Mouse (Mus musculus): ENCODE data around the gene Olfr1066. TPM values are rescaled to one million over a fixed set of nuclear protein-coding genes. Genes with fewer than 3 reads are reported as not detected.
A peak's percentile ranks its signal among the peaks of the same experiment; 100 is the strongest.
"Not testable (repeated sequence)": the region's sequence is repeated elsewhere in the genome, so short reads cannot be mapped to it uniquely, and the experiment has no call there.

The Olfr1066 gene
- total RNA-seq (2021), result not detected
- long read RNA-seq, experiment 1, result 0 reads
- long read RNA-seq, experiment 2, result 0 reads

DNA sequence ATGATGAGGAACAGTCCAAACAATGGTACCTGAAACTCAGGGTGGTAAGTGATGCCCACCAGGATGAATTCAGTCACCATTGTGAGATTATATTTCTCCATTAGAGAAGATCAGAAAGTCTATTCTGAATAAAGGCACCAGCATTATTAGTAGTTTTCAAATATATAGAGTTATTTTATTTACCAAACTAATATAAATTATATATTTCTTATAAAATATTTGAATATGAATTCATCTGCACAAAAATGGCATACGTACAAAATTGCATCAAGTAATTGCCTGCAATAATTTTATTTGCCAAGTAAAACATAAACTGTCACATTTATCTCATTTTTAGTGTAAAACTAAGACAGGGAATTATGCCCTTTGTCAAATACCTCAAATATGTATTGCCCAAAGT is at the start of gene Olfr1066:
TSS of gene Olfr1066 (minus strand) at position 101 of the 400 bp plus-strand sequence.
- no peak for DNase-seq (ENCODE audit: low spot score in 2 of 2)

DNA sequence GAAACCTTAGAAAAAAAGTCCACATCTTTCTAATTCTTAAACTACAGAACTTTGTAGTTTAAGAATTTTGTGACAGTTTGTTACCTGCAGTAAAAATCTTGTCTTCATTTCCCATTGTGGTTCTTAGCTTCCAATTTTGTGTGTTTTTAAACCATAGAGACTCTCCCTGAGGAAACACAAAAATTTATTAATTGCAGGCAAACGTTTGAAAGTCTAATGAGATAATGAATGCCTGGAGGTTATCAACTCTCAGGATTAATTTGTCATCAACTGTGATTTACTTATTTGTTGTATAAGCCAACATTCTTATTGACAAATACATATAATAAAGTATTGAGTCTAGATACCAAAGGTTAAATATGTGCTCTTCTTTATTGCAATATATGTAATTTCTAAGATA is 31.2 kb upstream of the Olfr1066 start, which contains the start of gene Olfr228:
TSS of gene Olfr228 (minus strand) at position 101 of the 400 bp plus-strand sequence.
- DNase-seq (ENCODE audit: low spot score in 2 of 2), result no peak

DNA sequence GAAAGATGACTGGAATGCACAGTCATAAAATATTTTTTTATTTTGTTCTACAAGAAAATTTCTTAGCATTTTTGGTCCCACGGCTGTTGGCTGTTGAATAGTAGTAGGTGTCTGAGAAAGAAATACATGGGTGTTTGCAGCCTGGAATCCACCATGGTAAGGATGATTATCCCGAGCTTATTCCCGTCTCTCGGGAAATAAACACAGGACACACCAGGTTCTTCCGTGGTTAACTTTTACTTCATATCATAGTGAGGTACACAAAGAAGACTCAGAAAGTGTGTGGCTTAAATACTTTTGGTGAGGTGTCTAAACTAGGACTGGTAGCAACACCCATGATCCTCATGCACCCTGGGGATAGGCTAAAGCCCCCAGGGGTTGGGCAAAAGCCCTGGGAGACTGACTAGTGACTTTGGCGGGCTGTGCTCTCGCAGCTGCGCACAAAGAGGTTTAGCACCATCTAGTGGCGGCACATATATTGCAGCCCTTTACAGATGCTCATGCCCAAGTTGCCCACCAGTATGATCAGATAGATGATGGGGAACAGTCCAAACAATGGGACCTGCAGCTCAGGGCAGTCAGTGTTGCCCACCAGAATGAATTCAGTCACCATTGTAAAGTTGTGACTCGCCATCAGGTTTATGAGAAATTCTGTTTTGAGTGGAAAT is 8.5 kb upstream of the Olfr1066 start:
- DNase-seq (ENCODE audit: low spot score in 2 of 2), result peak; percentile 26 to 34

DNA sequence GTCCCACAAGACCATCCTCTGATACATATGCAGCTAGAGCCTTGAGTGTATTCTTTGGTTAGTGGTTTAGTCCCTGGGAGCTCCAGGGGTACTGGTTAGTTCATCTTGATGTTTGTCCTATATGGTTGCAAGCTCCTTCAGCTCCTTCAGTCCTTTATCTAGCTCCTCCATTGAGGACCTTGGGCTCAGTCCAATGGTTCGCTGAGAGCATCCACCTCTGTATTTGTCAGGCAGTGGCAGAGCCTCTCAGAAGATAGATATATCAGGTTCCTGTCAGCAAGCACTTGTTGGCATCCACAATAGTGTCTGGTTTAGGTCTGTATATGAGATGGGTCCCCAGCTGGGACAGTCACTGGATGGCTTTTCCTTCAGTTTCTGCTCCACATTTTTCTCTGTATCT is 4.4 kb upstream of the Olfr1066 start:
- DNase-seq (ENCODE audit: low spot score in 2 of 2), result no peak

DNA sequence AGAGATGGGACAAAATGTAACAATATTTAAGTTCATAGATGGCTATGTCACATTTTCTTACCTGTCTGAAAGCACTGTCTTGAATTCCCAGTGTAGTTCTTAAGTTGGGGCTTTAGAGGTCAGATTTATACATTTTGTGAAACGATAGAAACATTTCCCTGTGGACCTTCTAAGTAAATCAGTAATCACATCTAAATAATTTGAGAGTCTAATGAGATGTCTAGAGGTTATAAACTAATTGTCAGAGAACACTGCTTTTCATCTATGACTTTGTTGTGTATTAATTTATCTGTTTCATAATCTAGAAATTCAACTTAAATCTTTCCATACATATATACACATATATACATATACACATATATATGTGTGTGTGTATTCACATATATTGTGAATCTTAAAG is 5.6 kb downstream of the Olfr1066 start, which contains the start of gene Olfr1065:
TSS of gene Olfr1065 (minus strand) at position 101 of the 400 bp plus-strand sequence.
- DNase-seq (ENCODE audit: low spot score in 2 of 2), result not testable (repeated sequence)

DNA sequence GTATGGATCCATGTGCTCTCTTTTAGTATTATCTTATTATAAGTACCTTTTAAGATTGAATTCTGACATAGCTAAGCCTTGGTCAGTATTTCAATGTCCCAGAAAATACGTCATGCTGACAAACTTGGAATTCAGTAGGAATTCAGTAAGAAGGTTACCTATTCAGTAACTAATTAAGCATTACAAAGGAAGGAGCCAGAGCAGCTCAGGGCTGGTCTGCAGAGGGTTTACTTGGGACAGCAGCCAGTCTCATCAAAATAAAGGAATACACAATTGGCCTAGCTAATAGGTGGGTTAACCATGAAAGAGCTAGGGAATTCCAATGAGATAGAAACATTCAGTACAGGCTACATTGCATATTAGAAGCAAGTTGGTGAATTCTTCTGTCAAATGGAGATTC is 14.0 kb downstream of the Olfr1066 start:
- DNase-seq (ENCODE audit: low spot score in 2 of 2), result not testable (repeated sequence)

DNA sequence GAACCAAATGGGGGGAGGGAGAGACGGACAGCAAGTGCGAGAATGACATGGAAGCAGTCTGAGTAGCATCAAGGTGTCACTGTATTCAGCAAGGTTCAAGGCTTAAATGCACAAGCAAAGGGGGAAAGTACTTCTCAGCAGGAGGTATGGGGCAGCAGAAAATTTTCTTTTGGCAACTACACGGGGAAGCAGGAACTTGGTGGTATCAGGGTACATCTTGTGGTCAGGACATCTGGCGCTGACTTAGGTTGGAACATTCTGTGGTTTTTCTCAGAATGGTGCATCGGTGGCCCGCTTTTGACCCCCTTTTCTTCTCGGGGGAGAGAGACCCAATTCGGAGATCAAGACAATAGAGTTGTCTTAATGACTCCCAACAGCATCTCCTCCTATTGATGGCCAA is 27.6 kb downstream of the Olfr1066 start:
- DNase-seq (ENCODE audit: low spot score in 2 of 2), result not testable (repeated sequence)

DNA sequence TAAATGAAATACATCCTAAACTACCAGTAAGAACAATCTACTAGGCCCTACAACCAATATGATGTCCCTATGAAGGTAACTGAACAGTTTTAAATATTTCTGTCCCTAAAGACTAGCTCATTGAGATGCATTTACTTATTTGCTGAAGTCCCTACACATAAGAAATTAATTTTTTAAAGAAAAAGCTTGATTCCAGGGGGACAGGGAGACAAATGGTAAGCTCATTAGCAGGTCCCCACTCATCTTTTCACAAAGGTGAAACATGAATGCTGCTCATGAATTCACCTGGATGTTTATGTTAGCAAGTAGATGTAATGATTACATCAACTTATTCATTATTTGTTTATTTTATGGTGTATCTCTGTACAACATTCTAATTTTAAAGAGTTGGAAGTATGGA is 29.4 kb downstream of the Olfr1066 start, which contains the start of gene Olfr1062:
TSS of gene Olfr1062 (minus strand) at position 101 of the 400 bp plus-strand sequence.
- DNase-seq (ENCODE audit: low spot score in 2 of 2), result not testable (repeated sequence)

DNA sequence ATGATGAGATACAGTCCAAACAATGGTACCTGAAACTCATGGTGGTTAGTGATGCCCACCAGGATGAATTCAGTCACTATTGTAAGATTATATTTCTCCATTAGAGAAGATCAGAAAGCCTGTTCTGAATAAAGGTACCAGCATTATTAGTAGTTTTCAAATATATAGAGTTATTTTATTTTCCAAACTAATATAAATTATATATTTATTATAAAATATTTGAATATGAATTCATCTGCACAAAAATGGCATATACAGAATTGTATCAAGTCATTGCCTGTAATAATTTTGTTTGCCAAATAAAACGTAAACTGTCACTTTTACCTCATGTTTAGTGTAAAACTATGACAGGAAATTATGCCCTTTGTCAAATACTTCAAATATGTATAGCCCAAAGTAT is 42.1 kb downstream of the Olfr1066 start, which contains the start of gene Olfr1061:
TSS of gene Olfr1061 (minus strand) at position 101 of the 400 bp plus-strand sequence.
- no peak for DNase-seq (ENCODE audit: low spot score in 2 of 2)

Other genes starting within 250 kb of the Olfr1066 start
- not detected for gene Olfr1046, start 237.0 kb downstream of the Olfr1066 start, total RNA-seq (2021)
- gene Olfr1047, start 224.9 kb downstream of the Olfr1066 start, total RNA-seq (2021), result not detected
- not detected for gene Olfr1048, start 216.0 kb downstream of the Olfr1066 start, total RNA-seq (2021)
- gene Olfr1049, start 197.9 kb downstream of the Olfr1066 start, total RNA-seq (2021), result not detected
- not detected for gene Olfr1051, start 177.2 kb downstream of the Olfr1066 start, total RNA-seq (2021)
- gene Olfr1052, start 163.8 kb downstream of the Olfr1066 start, total RNA-seq (2021), result not detected
- not detected for gene Olfr1053, start 141.0 kb downstream of the Olfr1066 start, total RNA-seq (2021)
- not detected for gene Olfr1054, start 120.8 kb downstream of the Olfr1066 start, total RNA-seq (2021)
- gene Olfr1055, start 106.0 kb downstream of the Olfr1066 start, total RNA-seq (2021), result not detected
- not detected for gene Olfr1056, start 93.8 kb downstream of the Olfr1066 start, total RNA-seq (2021)
- gene Olfr1057, start 77.9 kb downstream of the Olfr1066 start, total RNA-seq (2021), result not detected
- not detected for gene Olfr1058, start 67.7 kb downstream of the Olfr1066 start, total RNA-seq (2021)
- gene Olfr1061, start 42.2 kb downstream of the Olfr1066 start, total RNA-seq (2021), result not detected
- gene Olfr1062, start 29.5 kb downstream of the Olfr1066 start, total RNA-seq (2021), result not detected
- not detected for gene Olfr1065, start 5.7 kb downstream of the Olfr1066 start, total RNA-seq (2021)
- gene Olfr228, start 31.1 kb upstream of the Olfr1066 start, total RNA-seq (2021), result not detected
- gene Olfr1076, start 52.2 kb upstream of the Olfr1066 start, total RNA-seq (2021), result not detected
- not detected for gene Olfr1079, start 86.2 kb upstream of the Olfr1066 start, total RNA-seq (2021)
- not detected for gene Olfr1080, start 102.0 kb upstream of the Olfr1066 start, total RNA-seq (2021)
- gene Olfr1082, start 142.7 kb upstream of the Olfr1066 start, total RNA-seq (2021), result not detected
- gene Olfr1084, start 183.5 kb upstream of the Olfr1066 start, total RNA-seq (2021), result not detected
- gene Olfr1085, start 205.8 kb upstream of the Olfr1066 start, total RNA-seq (2021), result not detected
- not detected for gene Olfr1086, start 223.8 kb upstream of the Olfr1066 start, total RNA-seq (2021)
- gene Olfr1087, start 242.1 kb upstream of the Olfr1066 start, total RNA-seq (2021), result not detected